Mouse (Mus musculus): ENCODE measurements around the gene Zscan21. TPM values are rescaled to one million over a fixed set of nuclear protein-coding genes. Genes with fewer than 3 reads are reported as not detected.
A peak's percentile ranks its signal among the peaks of the same experiment; 100 is the strongest.

Gene Zscan21
- total RNA-seq, 4 experiments from 2014 or later, result 14.3 to 17.0 (median 15.2) TPM

Small RNA genes within 50 kb of the gene (microRNA-seq; reads per million reads assigned to microRNA genes)
- 446 reads per million, percentile 72 among the genes with 10 or more reads in this experiment for gene Mir106b
- 218 reads per million, percentile 63 among the genes with 10 or more reads in this experiment for gene Mir25
- 2,237 reads per million, percentile 86 among the genes with 10 or more reads in this experiment for gene Mir93

Other genes with a start within 250 kb of the Zscan21 start
- gene Pilrb2, start 245.1 kb upstream of the Zscan21 start, total RNA-seq (2022), result not detected
- gene Cyp3a13, start 195.3 kb upstream of the Zscan21 start, total RNA-seq (2022), result under 1 TPM in 2 of 4 experiments, not detected in 2; 0.07 to 0.11 TPM
- gene Gjc3, start 153.8 kb upstream of the Zscan21 start, total RNA-seq (2022), result under 1 TPM; 0.17 to 0.51 (median 0.36) TPM
- gene Azgp1, start 135.4 kb upstream of the Zscan21 start, total RNA-seq (2022), result under 1 TPM in 1 of 4 experiments, not detected in 3; 0.43 TPM
- gene Smok3a, start 95.6 kb upstream of the Zscan21 start, total RNA-seq (2022), result not detected
- gene Smok3b, start 95.5 kb upstream of the Zscan21 start, total RNA-seq (2022), result not detected
- not detected for gene Smok3c, start 63.7 kb upstream of the Zscan21 start, total RNA-seq (2022)
- gene Zkscan1, start 31.8 kb upstream of the Zscan21 start, total RNA-seq (2022), result 10 to 100 TPM in 3 of 4 experiments, 1 to 10 TPM in 1; 9.6 to 11.6 (median 10.6) TPM
- gene Zfp113, start 38.8 kb downstream of the Zscan21 start, total RNA-seq (2022), result 1 to 10 TPM; 4.8 to 6.6 (median 5.3) TPM
- 100 to 1,000 TPM; 107 to 117 (median 110) TPM for gene Cops6, start 44.2 kb downstream of the Zscan21 start, total RNA-seq (2022)
- 10 to 100 TPM in 1 of 4 experiments, 1 to 10 TPM in 3; 7.2 to 10.6 (median 7.5) TPM for gene Ap4m1, start 55.1 kb downstream of the Zscan21 start, total RNA-seq (2022)
- gene Mcm7, start 55.5 kb downstream of the Zscan21 start, total RNA-seq (2022), result 1 to 10 TPM; 6.1 to 8.2 (median 6.8) TPM
- 10 to 100 TPM; 33.9 to 42.1 (median 36.6) TPM for gene Taf6, start 70.5 kb downstream of the Zscan21 start, total RNA-seq (2022)
- gene Cnpy4, start 70.6 kb downstream of the Zscan21 start, total RNA-seq (2022), result 1 to 10 TPM; 1.9 to 3.6 (median 2.2) TPM
- gene Mblac1, start 77.4 kb downstream of the Zscan21 start, total RNA-seq (2022), result 1 to 10 TPM; 1.5 to 2.3 (median 1.8) TPM
- gene Nxpe5, start 109.0 kb downstream of the Zscan21 start, total RNA-seq (2022), result under 1 TPM; 0.12 to 0.38 (median 0.19) TPM
- gene Lamtor4, start 138.6 kb downstream of the Zscan21 start, total RNA-seq (2022), result 10 to 100 TPM; 51.1 to 57.2 (median 53.1) TPM
- gene BC037034, start 147.1 kb downstream of the Zscan21 start, total RNA-seq (2022), result 1 to 10 TPM; 1.4 to 3.0 (median 2.3) TPM
- gene Gal3st4, start 155.9 kb downstream of the Zscan21 start, total RNA-seq (2022), result under 1 TPM in 1 of 4 experiments, not detected in 3; 0.16 TPM
- gene Gm43720, start 163.1 kb downstream of the Zscan21 start, total RNA-seq (2022), result not detected
- gene Gpc2, start 163.1 kb downstream of the Zscan21 start, total RNA-seq (2022), result under 1 TPM in 2 of 4 experiments, not detected in 2; 0.10 to 0.22 TPM
- not detected for gene Stag3, start 163.3 kb downstream of the Zscan21 start, total RNA-seq (2022)
- gene Pvrig, start 225.1 kb downstream of the Zscan21 start, total RNA-seq (2022), result not detected

All from gastrocnemius, adult 8-10 months (tissue).